Mouse (Mus musculus) NIH3T3 (cell line): ENCODE results near the gene C530008M17Rik.

Experiments used
- DNase-seq: peaks from one replicate; pipeline ENCODE4 v3.0.0-alpha.2; 2012; ENCODE audit warnings: low read depth

Gene C530008M17Rik

GRCm38 (mm10) chr5:76656212-76656611, at the start of gene C530008M17Rik:
TSS of gene C530008M17Rik (plus strand) at chr5:76656512.
- peak; percentile 40 for DNase-seq

- DNase-seq = no peak
These were observed 46.5 kb upstream of the C530008M17Rik start for GRCm38 (mm10) chr5:76609702-76610370.

DNA sequence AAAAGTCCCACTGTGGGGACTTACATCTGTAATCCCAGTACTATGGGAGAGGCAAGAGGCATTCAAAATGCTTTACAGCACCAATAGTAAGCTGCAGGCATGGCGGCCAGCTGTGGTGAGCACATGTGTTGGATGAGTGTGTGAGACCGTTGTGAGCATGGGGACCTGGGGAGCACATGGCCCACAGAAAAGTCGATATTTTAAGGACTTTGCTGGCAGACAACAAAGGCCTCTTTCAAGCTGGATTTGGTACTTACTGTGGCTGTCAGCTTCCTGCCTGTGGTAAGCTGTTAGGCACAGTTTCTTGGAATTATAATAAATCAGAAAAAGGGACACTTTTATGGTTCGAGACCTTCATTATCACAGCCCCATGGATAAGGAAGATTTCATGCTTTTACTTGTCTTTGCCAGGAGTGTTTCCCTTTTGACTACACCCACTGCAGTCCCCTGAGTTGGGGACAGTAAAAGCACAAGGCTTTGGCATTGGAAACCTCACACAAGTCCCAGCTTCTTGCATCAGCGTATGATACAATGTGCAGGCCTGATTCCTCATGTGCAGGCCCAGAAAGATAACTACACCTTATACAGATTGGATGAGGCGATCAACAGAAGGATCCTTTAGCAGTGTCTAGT, 43.3 kb upstream of the C530008M17Rik start:
- no peak for DNase-seq

DNA sequence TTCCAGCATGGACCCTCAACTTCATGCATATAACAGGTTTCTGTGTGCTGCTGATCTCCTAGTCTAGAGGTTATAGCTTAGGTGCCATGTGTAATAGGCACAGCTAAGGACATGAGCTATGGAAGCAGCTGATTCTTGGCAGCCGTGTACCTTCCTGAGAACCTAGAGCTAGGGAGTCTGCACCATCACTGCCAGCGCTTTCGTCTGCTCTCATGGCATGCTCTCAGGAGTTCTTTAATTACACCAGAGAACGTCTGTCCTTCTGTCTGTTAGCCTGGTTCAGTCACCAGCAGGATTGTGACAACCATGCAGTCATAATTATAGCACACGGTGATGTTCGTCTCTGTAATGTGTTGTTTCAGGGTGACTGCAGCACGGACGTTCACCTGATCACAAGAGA, 41.0 kb upstream of the C530008M17Rik start:
- DNase-seq = no peak

DNA sequence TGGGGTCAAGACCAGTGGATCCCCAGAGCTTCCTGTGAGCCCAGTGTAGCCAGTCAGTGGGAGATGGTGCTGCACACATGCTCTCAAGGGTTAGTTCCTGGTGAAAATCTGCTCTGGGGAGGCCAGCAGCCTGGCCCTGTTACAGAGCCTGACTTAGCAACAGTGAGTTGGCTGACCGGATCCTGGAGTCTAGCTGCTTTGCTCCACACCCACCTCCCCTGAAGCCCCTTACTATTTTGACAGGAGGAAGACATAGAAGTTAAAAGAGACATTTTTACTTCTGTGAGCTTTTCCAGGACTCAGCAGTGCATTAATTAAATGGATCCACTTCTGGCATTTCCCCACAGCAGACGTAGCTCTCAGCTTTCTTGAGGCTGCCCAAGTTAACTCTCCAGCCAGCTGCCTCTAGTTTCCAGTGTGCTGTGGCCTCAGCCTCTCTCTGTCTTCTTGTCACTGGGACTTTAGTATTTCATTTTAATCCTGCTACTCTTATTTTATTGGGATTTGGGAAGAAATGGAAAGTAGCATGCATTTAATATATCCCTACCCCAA, 40.0 kb upstream of the C530008M17Rik start:
- DNase-seq = no peak

- peak; percentile 20 for DNase-seq
These were observed 37.6 kb upstream of the C530008M17Rik start for GRCm38 (mm10) chr5:76618750-76619149.

DNA sequence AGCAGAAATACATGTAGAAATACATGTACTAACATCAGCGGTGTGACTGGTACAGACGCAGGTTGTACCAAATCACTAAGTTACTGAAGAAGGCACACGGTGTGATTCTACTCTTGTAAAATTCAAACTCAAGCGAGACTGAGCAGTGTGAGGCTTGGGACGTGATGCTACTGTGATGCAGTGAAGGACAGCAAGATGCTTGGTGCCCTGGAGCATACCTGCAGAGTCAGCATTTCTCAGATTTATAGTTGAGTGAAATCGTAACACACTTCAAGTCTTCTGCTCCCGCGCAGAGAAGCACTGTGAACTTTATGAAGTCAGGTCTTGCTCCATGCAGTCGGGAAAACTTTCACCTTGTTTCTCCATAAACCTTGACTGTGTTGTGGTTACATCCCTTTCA, 32.6 kb upstream of the C530008M17Rik start:
- DNase-seq = no peak

- no peak for DNase-seq
These were observed 28.5 kb upstream of the C530008M17Rik start for GRCm38 (mm10) chr5:76627770-76628169.

GRCm38 (mm10) chr5:76634012-76634411, 22.3 kb upstream of the C530008M17Rik start:
- DNase-seq = no peak

DNA sequence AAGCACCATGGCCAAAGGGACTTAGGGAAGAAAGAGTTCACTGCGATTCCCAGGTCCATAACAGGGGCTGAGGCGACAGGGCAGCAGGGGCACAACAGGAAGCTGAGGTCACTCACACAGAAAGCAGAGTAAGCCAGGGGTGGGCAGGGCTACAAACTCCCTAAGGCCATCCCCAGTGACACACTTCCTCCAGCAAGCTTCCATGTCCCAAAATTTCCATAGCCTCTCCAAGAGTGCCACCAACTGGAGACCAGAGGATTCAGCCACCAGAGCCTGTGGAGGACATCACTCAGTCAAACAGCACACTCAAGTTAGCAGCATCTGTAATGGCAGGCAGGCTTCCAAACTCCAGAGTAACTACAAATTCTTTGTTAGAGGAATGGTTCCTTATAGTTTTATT, 20.7 kb upstream of the C530008M17Rik start:
- no peak for DNase-seq

- DNase-seq = peak; percentile 88
These were observed 14.2 kb upstream of the C530008M17Rik start for GRCm38 (mm10) chr5:76642076-76642475.

- peak; percentile 61 for DNase-seq
These were observed 12.1 kb upstream of the C530008M17Rik start for GRCm38 (mm10) chr5:76644234-76644633.

- no peak for DNase-seq
These were observed 11.0 kb upstream of the C530008M17Rik start for GRCm38 (mm10) chr5:76645091-76645868.

DNA sequence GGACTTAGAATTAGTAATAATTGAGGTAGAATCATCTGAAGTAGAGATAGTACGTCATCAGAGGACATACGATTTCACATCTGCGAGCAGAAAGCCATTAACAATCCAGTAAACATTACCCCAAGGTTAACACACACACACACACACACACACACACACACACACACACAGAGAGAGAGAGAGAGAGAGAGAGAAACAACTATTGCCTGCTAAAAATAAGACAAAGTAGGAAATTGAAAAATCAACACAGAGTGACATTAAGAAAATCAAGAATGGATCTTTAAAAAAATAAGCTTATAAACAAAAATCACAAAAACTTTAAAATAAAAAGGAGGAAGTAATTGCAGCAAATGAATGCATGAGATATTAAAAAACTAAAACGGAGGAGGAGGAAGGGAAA, 6.4 kb upstream of the C530008M17Rik start:
- no peak for DNase-seq

DNA sequence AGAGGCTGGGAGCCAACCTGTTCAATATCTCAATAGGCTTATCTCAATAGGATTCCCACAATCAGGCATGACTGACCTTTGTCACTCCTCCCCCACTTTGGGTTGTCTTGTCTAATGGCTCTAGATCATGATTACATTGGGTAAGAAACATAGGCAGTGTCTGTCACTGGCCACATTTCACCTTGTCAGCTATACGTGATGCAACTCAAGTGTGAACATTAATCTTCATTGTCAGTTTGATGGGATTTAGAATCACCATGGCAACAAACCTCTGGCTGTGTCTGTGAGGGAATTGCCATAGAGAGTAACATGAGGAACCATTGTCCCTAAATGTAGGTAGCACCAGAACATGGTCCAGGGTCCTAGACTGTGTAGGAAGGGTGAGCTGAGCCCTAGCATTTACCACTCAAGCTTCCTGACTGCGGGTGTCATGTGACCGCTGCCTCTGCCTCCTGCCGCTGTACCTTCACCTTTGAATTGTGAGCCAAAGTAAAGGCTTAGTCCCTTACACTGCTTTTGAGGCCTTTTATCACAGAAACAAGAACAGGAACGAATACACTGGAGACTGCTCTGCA, 5.1 kb upstream of the C530008M17Rik start:
- no peak for DNase-seq

- peak; percentile 83 for DNase-seq
These were observed 1.2 kb downstream of the C530008M17Rik start for GRCm38 (mm10) chr5:76657245-76658083.

- peak; percentile 30 for DNase-seq
These were observed 2.0 kb downstream of the C530008M17Rik start for GRCm38 (mm10) chr5:76658084-76658934.

DNA sequence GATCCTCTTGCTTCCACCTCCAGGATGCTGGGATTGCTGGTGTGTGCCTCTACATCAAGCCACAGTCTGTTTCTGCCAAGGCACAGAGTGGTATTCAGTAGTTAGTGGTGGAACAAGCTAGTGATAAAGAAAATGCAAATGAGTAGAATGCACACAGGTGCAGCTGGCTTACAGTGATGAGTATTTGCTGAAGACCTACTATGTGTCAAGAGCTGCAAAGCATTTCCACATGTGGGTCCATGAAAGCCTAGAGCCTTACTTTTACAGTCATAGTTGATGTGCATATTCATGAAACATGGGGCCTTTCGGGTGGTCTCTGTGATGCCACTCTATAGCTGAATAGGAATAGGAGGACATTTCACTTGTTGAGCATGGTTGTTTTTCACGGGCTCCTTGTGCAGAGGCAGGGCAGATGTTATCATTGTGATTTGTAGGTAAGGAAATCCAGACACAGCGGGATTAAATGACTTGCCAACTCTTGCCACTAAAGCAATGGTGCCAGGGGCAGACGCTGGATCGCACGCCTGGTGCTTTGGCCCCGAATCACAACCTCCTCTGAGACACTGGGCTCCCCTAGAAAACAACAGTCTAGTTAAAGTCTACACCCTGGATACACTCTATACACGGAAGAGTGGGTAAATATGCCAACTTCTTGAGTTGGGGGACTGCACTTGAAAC, 3.8 kb downstream of the C530008M17Rik start:
- no peak for DNase-seq

DNA sequence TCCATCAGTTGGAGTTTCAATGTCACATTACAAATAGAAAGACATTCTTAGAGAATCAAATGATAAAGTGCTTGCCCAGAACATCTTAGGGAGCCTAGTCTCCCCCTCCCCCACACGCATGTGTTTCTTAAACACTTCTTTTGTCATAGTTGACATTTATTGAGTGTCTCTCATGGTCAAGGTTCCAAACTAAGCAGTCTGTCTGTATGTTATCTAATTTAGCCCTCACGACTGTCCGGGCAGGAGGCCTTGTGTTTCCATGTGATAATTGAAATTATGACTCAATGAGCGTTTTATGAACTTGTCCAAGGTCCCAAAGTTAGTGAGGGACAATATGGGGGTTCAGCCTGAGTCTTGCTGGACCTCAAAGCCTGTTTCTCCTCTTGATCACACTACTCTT, 5.0 kb downstream of the C530008M17Rik start:
- no peak for DNase-seq

DNA sequence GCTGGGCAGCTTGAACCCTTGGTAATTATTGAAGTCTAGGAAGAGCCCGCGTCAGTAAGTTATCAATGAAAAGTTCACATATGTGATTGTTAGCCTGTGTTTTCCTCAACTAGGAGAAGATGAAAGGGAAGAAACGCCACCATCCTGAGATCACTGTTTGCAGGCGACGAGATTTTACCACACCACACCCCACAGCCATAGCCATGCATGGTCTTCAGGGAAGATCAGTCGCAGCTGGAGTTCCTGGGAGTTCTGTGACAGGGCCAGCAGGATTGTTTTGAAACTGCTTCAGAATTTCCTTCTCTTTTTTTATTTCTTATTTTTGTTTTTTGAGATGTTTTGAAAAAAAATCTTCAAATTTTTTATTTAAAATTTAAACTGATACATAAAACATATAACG, 8.6 kb downstream of the C530008M17Rik start:
- no peak for DNase-seq
